Mouse (Mus musculus) midbrain, embryonic 11.5 days (tissue): ENCODE data around the gene Tulp3. TPM values are rescaled to one million over a fixed set of nuclear protein-coding genes. Genes with fewer than 3 reads are reported as not detected.

Source experiments
- ATAC-seq: fragments of 200-750 bp; cut with Nextera tagmentation; 2 replicates; pipeline ENCODE4 v1.8.0; 2017; ENCODE audit warnings: moderate TSS enrichment, moderate library complexity; ENCODE audit not compliant: low FRiP score
- DNase-seq: peaks from one replicate; pipeline ENCODE4 v3.0.0; 2015; ENCODE audit warnings: low spot score; ENCODE audit errors: missing footprints
- H3K27ac ChIP-seq: fragments of 300-500 bp; sonication (generic); 2 replicates; pipeline ENCODE4 v1.5.1; 2014; ENCODE audit warnings: low read depth, low read length
- H3K27me3 ChIP-seq: fragments of 300-500 bp; sonication (generic); 2 replicates; pipeline ENCODE4 v1.6.1; 2014; ENCODE audit warnings: mild to moderate bottlenecking, low read length, moderate library complexity, mixed read lengths; ENCODE audit not compliant: control insufficient read depth, insufficient read depth
- H3K36me3 ChIP-seq: fragments of 300-500 bp; sonication (generic); 2 replicates; pipeline ENCODE4 v1.6.1; 2014; ENCODE audit warnings: mild to moderate bottlenecking, low read length, moderate library complexity, mixed read lengths; ENCODE audit not compliant: control insufficient read depth, insufficient read depth
- H3K4me1 ChIP-seq: fragments of 300-500 bp; sonication (generic); 2 replicates; pipeline ENCODE4 v1.6.1; 2014; ENCODE audit warnings: low read length; ENCODE audit not compliant: control insufficient read depth, insufficient read depth
- H3K4me2 ChIP-seq: fragments of 300-500 bp; sonication (generic); 2 replicates; pipeline ENCODE4 v1.6.1; 2014; ENCODE audit warnings: mild to moderate bottlenecking, moderate library complexity
- H3K4me3 ChIP-seq: fragments of 300-500 bp; sonication (generic); 2 replicates; pipeline ENCODE4 v1.5.1; 2014; ENCODE audit warnings: low read depth, low read length
- H3K9ac ChIP-seq: fragments of 300-500 bp; sonication (generic); 2 replicates; pipeline ENCODE4 v1.6.1; 2014; ENCODE audit warnings: low read length
- H3K9me3 ChIP-seq: fragments of 300-500 bp; sonication (generic); 2 replicates; pipeline ENCODE4 v1.6.1; 2016; ENCODE audit warnings: low read length; ENCODE audit not compliant: control insufficient read depth
- WGBS: fragments of 180-500 bp; shearing (Covaris S2); extraction: QIAGEN DNeasy Blood & Tissue Kit; methylation state at CpG from one replicate; pipeline ENCODE4 v1.1.7; 2014; 5-methylcytosine and 5-hydroxymethylcytosine counted together
- polyA plus RNA-seq: library from polyadenylated mRNA; unstranded; fragments of >200 nt; fragmentation: Nextera tagmentation; extraction: Ambion mirVana; gene quantifications from 2 replicates; pipeline ENCODE4 v1.2.1, GENCODE M21; 2014

Gene Tulp3
- polyA plus RNA-seq, 1 experiment from 2014 or later, result 15.5 TPM

DNA sequence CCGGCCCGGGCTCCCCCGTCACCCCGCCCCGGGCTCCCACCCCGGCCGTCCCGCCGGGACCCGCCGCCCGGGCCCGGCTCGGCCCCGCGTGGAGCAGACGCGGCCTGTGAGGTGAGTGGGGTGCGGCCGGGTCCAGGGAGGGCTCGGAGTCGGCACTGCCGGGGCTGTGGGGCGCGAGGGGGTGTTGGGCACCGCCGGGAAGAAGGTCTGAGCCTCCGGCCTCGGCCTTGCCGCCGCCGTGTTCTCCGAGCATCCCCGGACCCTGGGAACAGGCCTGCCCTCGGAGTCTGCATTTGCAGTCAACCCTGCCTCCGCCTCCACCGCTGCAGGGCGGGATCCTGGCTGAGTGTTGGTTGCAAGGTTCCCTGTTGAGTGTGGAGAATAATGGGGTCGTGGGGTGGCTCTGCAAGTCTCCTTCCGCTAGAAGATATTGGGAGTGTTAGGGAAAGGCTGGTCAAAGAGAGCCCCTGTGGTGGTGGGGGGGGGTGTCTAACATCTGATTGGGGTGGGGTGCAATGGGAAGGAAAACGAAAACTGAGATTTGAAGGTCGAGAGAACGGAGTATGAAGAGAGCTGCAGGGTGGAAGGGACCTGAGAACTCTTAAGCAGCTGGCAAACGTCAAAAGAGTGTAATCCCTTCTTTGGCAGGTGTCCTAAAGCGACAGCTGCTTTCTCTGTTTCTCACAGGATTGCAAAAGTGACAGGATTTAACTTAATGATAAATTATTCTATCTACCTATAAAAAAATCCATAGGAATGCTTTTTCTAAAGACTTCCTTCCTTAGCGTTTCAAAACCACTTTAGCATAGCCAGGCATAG lies 7.6 kb upstream of the Tulp3 start:
- Histone ChIP-seq H3K9me3 (no peaks in the 10 kb centered on the region), H3K4me1 (peaks cover 10% of the 10 kb centered on the region), H3K36me3 (peaks cover 23% of the 10 kb centered on the region), H3K4me3 (peak overlapping the region; percentile 90), H3K27me3 (no peaks in the 10 kb centered on the region), H3K27ac (peak overlapping the region; percentile 90), H3K9ac (peak overlapping the region; percentile 95), H3K4me2 (peak overlapping the region; percentile 69)
- peak; percentile 93 for DNase-seq
- 1% methylated on average over 26 of the region's 46 CpGs for WGBS
- ATAC-seq, result no peak

DNA sequence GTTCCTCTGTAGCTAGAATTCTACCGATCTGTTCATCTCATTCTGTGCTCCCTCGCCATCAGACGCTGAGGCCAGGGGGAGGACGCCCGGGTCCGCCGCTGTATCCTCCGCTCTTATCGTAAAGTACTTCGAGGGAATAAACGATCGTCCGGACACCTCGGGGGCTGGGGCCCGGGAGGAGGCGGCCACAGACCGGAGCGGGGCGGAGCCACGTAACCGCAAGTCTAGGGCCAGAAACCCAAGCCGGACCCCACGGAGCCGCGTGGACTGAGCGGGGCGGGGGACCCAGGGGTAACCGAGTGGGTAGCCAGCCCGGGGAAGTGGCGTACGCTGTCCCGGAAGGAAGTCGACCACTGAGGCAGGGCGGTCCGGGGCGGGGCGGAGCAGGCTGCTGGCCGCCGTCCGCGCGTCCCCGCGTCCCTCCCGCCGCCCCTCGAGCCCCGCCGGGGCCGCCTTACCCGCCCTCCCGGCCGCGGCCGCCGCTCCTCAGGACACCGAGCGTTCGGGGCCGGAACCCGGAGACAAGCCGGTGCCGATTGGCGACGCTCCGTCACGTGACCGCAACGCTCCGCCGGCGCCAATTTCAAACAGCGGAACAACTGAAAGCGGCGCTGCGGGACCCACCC lies 6.8 kb upstream of the Tulp3 start, which contains the start of the genes Rhno1 and Foxm1:
Rhno1 (minus strand) TSS at position 531 of the 626 bp plus-strand sequence.
Foxm1 (plus strand) TSS at position 587 of the 626 bp plus-strand sequence.
- peak; percentile 91 for ATAC-seq
- H3K4me1 ChIP-seq, result peaks cover 10% of the 10 kb centered on the region
- peak; percentile 97 for DNase-seq
- peaks cover 24% of the 10 kb centered on the region for H3K36me3 ChIP-seq
- WGBS, result under 1% methylated on average over 69 of the region's 76 CpGs
- no peaks in the 10 kb centered on the region for H3K27me3 ChIP-seq
- peak within 1 kb of the TSS; percentile 90 for H3K27ac ChIP-seq
- peak within 1 kb of the TSS; percentile 95 for H3K9ac ChIP-seq
- H3K9me3 ChIP-seq, result no peaks in the 10 kb centered on the region
- peak within 1 kb of the TSS; percentile 90 for H3K4me3 ChIP-seq
- H3K4me2 ChIP-seq, result peak within 1 kb of the TSS; percentile 69

DNA sequence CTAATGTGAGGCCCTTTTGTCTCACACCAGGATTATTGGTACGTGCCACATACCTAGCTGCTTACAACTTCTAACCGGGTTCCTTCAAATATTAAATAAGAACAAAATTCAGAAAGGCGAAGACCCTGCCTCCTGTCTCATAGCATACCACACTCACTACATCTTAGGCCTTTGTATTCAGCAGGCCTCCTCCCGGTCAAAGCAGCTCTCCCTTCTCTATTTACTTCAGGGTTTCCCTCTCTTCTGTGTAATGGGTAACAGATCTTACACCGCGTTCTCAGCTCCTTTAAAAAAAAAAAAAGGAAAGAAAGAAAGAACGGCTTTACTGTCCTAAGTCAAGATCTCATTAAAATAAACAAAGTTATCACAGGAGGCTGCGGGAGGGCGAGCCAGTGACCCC lies 6.2 kb upstream of the Tulp3 start:
- Histone ChIP-seq H3K4me1 (peaks cover 10% of the 10 kb centered on the region), H3K36me3 (peaks cover 23% of the 10 kb centered on the region), H3K9me3 (no peaks in the 10 kb centered on the region), H3K4me2 (peak overlapping the region; percentile 69), H3K27ac (peak overlapping the region; percentile 90), H3K9ac (peak overlapping the region; percentile 95), H3K27me3 (no peaks in the 10 kb centered on the region), H3K4me3 (peak overlapping the region; percentile 90)
- DNase-seq, result peak; percentile 87
- 20% methylated on average over 9 of the region's 9 CpGs for WGBS
- ATAC-seq, result no peak

DNA sequence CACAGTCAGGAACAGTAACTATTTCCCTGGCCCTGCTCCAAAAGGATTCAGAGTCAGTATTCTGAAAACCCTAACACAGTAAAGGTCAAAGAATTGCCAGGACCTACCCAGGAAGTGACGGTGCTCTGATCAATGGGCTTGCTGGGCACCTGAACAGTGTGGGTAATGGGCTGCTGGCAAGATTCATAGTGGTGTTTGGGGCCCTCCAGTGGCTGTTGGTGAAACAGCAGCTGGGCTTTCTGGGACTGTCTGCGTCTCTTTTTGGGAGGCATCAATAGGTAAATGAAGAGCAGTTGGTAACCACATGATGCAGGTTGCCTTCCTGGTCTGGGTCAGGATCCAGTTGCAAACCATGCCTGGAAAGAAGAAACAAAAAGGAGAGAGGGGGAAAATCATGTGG lies 3.3 kb upstream of the Tulp3 start:
- 25% methylated on average over 2 of the region's 2 CpGs for WGBS
- Histone ChIP-seq H3K4me1 (peaks cover 15% of the 10 kb centered on the region), H3K4me3 (no peak overlapping the region), H3K27me3 (no peaks in the 10 kb centered on the region), H3K27ac (no peak overlapping the region), H3K4me2 (no peak overlapping the region), H3K36me3 (peaks cover 13% of the 10 kb centered on the region; the same call in 1 of the 2 replicates), H3K9ac (no peak overlapping the region), H3K9me3 (no peaks in the 10 kb centered on the region)
- DNase-seq (peak; percentile 93), ATAC-seq (no peak)

DNA sequence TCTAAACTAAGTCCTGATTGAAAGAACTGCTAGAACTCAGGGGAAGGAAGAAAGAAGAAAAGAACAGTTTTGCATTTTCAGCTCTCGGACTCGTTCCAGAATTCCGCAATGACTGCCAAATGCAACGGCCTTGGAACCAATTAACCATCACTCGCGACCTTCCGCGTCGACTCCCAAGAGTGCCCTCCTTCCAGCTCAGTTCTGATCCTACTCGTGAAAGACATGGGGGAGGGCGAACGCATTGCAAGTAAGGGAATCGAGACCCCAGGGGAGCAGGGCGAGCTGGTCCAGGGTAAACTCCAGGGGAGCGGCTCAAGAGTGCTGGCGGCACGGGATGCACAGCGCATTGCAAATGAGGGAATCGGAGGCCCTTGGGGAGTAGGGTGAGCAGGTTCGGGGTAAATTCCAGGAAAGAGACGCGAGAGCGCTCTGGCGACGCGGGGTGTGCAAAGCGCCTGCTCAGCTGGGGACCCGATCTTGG lies 410 bp downstream of the Tulp3 start:
- peaks cover 13% of the 10 kb centered on the region; the same call in 1 of the 2 replicates for H3K36me3 ChIP-seq
- peak overlapping the region; percentile 58 for H3K9ac ChIP-seq
- H3K27ac ChIP-seq, result peak overlapping the region; percentile 32
- peak; percentile 97 for DNase-seq
- H3K4me2 ChIP-seq, result peak overlapping the region; percentile 76
- H3K27me3 ChIP-seq, result no peaks in the 10 kb centered on the region
- H3K4me1 ChIP-seq, result peaks cover 7% of the 10 kb centered on the region; the same call in 1 of the 2 replicates
- peak overlapping the region; percentile 73 for H3K4me3 ChIP-seq
- H3K9me3 ChIP-seq, result no peaks in the 10 kb centered on the region
- peak; percentile 78 for ATAC-seq
- under 1% methylated on average over 28 of the region's 28 CpGs for WGBS

DNA sequence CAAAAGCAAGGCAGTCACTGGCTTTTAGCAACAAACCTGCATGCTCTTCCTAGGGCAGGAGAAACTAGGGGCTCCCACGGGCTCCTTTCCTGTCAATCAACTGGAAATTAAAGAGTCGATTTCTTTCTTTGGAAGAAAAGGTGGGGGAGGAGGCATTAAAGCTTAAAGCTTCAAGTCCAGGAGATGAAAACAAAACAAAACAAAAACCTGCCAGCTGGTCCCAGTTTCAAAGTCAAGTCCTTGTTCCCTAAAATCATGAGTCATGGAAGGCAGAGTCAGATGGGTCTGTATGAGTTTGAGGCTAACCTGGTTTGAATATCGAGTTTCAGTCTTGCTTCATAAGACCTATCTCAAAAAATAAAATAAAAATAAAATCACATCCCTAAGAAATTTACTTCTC lies 1.5 kb downstream of the Tulp3 start:
- no peak overlapping the region for H3K4me2 ChIP-seq
- WGBS, result 37% methylated on average over 3 of the region's 3 CpGs
- H3K4me3 ChIP-seq, result no peak overlapping the region
- no peaks in the 10 kb centered on the region for H3K9me3 ChIP-seq
- H3K4me1 ChIP-seq, result peaks cover 7% of the 10 kb centered on the region; the same call in 1 of the 2 replicates
- ATAC-seq (no peak), DNase-seq (peak; percentile 6)
- H3K9ac ChIP-seq, result no peak overlapping the region
- no peaks in the 10 kb centered on the region for H3K27me3 ChIP-seq
- no peak overlapping the region for H3K27ac ChIP-seq
- H3K36me3 ChIP-seq, result peaks cover 13% of the 10 kb centered on the region; the same call in 1 of the 2 replicates

DNA sequence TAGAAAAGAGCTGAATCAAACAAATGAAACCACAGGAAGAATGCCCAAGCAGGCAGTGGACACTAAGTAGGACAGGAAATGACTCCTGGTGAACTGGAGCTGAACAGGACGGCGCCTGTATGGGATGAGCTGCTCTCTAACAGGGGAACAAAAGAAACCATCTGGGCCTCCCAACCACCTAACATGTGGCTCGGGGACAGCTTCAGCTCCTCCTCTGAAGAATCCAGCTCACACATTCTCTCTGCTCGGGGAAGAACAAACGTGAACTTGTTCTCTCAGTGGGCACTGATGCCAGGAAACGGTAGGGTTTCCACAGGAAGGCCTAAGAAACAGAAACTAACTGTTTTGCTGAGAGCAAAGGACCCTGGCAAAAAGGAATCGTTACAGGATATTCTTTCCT lies 5.9 kb downstream of the Tulp3 start:
- 50% methylated on average over 7 of the region's 7 CpGs for WGBS
- H3K4me3 ChIP-seq, result no peak overlapping the region
- H3K9me3 ChIP-seq, result no peaks in the 10 kb centered on the region
- no peaks in the 10 kb centered on the region for H3K27me3 ChIP-seq
- H3K36me3 ChIP-seq, result no peaks in the 10 kb centered on the region
- no peak overlapping the region for H3K4me2 ChIP-seq
- H3K4me1 ChIP-seq, result peaks cover 2% of the 10 kb centered on the region; the same call in 1 of the 2 replicates
- ATAC-seq (peak; percentile 31; the same call in 1 of the 2 replicates), DNase-seq (no peak)
- H3K9ac ChIP-seq, result no peak overlapping the region
- H3K27ac ChIP-seq, result no peak overlapping the region

DNA sequence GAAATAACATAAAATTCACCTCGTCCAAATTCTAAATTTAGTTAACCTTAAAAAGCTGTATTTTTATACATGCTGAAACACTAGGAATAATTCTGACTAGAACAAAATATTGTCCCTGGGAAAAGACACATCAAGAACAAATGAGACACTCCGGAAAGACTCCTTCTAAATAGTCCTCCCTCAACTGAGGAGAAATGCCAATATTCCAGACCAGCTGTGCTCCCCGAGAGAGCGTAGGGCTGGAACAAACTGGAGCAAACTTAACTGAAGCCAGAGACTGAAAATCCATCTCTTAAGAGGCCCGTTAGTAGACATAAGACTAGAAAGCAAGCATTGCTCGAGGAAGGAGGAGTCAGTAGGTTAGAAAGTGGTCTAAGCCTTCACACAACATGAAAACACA lies 8.9 kb downstream of the Tulp3 start:
- Histone ChIP-seq H3K27ac (no peak overlapping the region), H3K4me3 (no peak overlapping the region), H3K4me2 (no peak overlapping the region), H3K9me3 (no peaks in the 10 kb centered on the region), H3K27me3 (no peaks in the 10 kb centered on the region), H3K9ac (no peak overlapping the region), H3K4me1 (no peaks in the 10 kb centered on the region), H3K36me3 (no peaks in the 10 kb centered on the region)
- ATAC-seq (no peak), DNase-seq (no peak)
- 89% methylated on average over 6 of the region's 6 CpGs for WGBS

DNA sequence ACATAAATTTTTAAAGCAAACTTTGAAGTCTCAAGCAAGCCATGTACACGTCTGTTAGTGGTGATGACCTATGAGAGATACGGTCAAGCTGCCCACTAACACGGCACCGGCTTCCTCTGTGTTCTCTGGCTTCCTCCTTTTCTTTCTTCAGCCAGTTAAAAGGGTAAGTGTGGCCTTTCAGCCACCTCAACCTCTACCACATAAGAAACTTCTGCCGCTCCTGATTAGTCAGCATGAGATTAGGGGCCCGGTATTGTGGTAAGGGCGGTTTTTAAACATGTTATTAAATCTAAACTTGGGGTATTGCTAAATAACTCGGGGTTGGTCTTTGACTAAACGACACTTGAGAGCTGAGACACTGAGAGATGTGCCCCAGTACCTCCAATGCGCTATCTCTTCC lies 10.0 kb downstream of the Tulp3 start:
- H3K36me3 ChIP-seq, result no peaks in the 10 kb centered on the region
- no peaks in the 10 kb centered on the region for H3K9me3 ChIP-seq
- WGBS, result 93% methylated on average over 10 of the region's 10 CpGs
- no peaks in the 10 kb centered on the region for H3K4me1 ChIP-seq
- H3K27me3 ChIP-seq, result no peaks in the 10 kb centered on the region
- DNase-seq (no peak), ATAC-seq (no peak)
- H3K27ac ChIP-seq, result no peak overlapping the region
- H3K9ac ChIP-seq, result no peak overlapping the region
- no peak overlapping the region for H3K4me3 ChIP-seq
- H3K4me2 ChIP-seq, result no peak overlapping the region
